Comparison of ENCODE assay signal across 7 mouse cellular contexts in genomic region chr10:128058601-128059151, GRCm38 (mm10). TPM values are rescaled to one million over a fixed set of nuclear protein-coding genes. Genes with fewer than 3 reads are reported as not detected.
DNase-seq lines count a peak whose midpoint lies in the region; ATAC-seq and TF ChIP-seq lines count a peak whose summit lies in the region.

Ptges3 (plus strand) TSS chr10:128058954.

- ATAC-seq in embryonic facial prominence, embryonic 12.5 days (ENCODE audit: insufficient number of reproducible peaks, insufficient read depth, low FRiP score, low TSS enrichment), result peak; percentile 92
- ATAC-seq in limb, embryonic 12.5 days (ENCODE audit: insufficient number of reproducible peaks, insufficient read depth, low FRiP score, low TSS enrichment, low read depth), result peak; percentile 91
- ATAC-seq in midbrain, embryonic 15.5 days (replicated peaks), result peak; percentile 93

- peaks cover 4% of the 10 kb centered on the region; the same call in 1 of the 2 replicates for H3K36me3 ChIP-seq in embryonic facial prominence, embryonic 12.5 days
- no peaks in the 10 kb centered on the region for H3K36me3 ChIP-seq in kidney, adult 2 months (ENCODE audit: control insufficient read depth, insufficient read depth, low read length)
- peaks cover 18% of the 10 kb centered on the region for H3K36me3 ChIP-seq in limb, embryonic 12.5 days
- no peaks in the 10 kb centered on the region for H3K36me3 ChIP-seq in midbrain, embryonic 15.5 days (replicated peaks)
- H3K36me3 ChIP-seq in spleen, adult 2 months (ENCODE audit: control insufficient read depth, insufficient read depth, low read length), result no peaks in the 10 kb centered on the region

- peak within 1 kb of the TSS; percentile 98 for H3K9ac ChIP-seq in embryonic facial prominence, embryonic 12.5 days
- H3K9ac ChIP-seq in limb, embryonic 12.5 days (replicated peaks), result peak within 1 kb of the TSS; percentile 95
- peak within 1 kb of the TSS; percentile 97 for H3K9ac ChIP-seq in midbrain, embryonic 15.5 days

- no peak for TF ChIP-seq CTCF in kidney, adult 2 months (conservative IDR thresholded peaks at IDR 0.05; ENCODE audit: insufficient read depth, insufficient read length, low read depth, low read length)
- TF ChIP-seq CTCF in spleen, adult 2 months (IDR thresholded peaks at IDR 0.05; ENCODE audit: extremely low read depth, insufficient read depth, insufficient read length, insufficient replicate concordance), result no peak

- peak within 1 kb of the TSS; percentile 99 for H3K27ac ChIP-seq in embryonic facial prominence, embryonic 12.5 days
- H3K27ac ChIP-seq in kidney, adult 2 months (ENCODE audit: insufficient read depth, low read depth, low read length), result peak within 1 kb of the TSS; percentile 82
- peak within 1 kb of the TSS; percentile 99 for H3K27ac ChIP-seq in limb, embryonic 12.5 days
- peak within 1 kb of the TSS; percentile 99 for H3K27ac ChIP-seq in midbrain, embryonic 15.5 days
- peak within 1 kb of the TSS; percentile 93 for H3K27ac ChIP-seq in spleen, adult 2 months (ENCODE audit: insufficient read depth, low read length)

- no peaks in the 10 kb centered on the region for H3K9me3 ChIP-seq in embryonic facial prominence, embryonic 12.5 days
- H3K9me3 ChIP-seq in limb, embryonic 12.5 days, result no peaks in the 10 kb centered on the region
- H3K9me3 ChIP-seq in midbrain, embryonic 15.5 days, result no peaks in the 10 kb centered on the region

- H3K4me2 ChIP-seq in embryonic facial prominence, embryonic 12.5 days (replicated peaks), result peak within 1 kb of the TSS; percentile 60
- peak within 1 kb of the TSS; percentile 83 for H3K4me2 ChIP-seq in limb, embryonic 12.5 days
- peak within 1 kb of the TSS; percentile 73 for H3K4me2 ChIP-seq in midbrain, embryonic 15.5 days

- DNase-seq in adrenal gland, postnatal 25 days, result peak; percentile 98
- DNase-seq in heart, adult 18-20 months, result peak; percentile 96 to 97
- DNase-seq in kidney, adult 2 months, result peak; percentile 98
- DNase-seq in spleen, adult 2 months (ENCODE audit: low read depth in 1 of 2, low spot score in 2 of 2), result peak; percentile 79 to 94

- under 1% methylated on average over 62 of the region's 72 CpGs for WGBS in embryonic facial prominence, embryonic 12.5 days
- WGBS in kidney, adult 2 months, result under 1% methylated on average over 72 of the region's 72 CpGs
- WGBS in limb, embryonic 12.5 days, result under 1% methylated on average over 72 of the region's 72 CpGs
- under 1% methylated on average over 70 of the region's 72 CpGs for WGBS in midbrain, embryonic 15.5 days
- under 1% methylated on average over 58 of the region's 72 CpGs for WGBS in spleen, adult 2 months

- peak; percentile 37 for TF ChIP-seq POLR2A in kidney, adult 2 months (IDR thresholded peaks at IDR 0.05; ENCODE audit: low read depth, low read length)
- no peak for TF ChIP-seq POLR2A in spleen, adult 2 months (IDR thresholded peaks at IDR 0.05; ENCODE audit: low read depth, low read length)

- peak within 1 kb of the TSS; percentile 98 for H3K4me3 ChIP-seq in embryonic facial prominence, embryonic 12.5 days
- peak within 1 kb of the TSS; percentile 66 for H3K4me3 ChIP-seq in kidney, adult 2 months (ENCODE audit: insufficient read depth, low read depth, low read length)
- H3K4me3 ChIP-seq in limb, embryonic 12.5 days (replicated peaks), result peak within 1 kb of the TSS; percentile 96
- H3K4me3 ChIP-seq in midbrain, embryonic 15.5 days, result peak within 1 kb of the TSS; percentile 65
- H3K4me3 ChIP-seq in spleen, adult 2 months (ENCODE audit: extremely low read depth, insufficient read depth, insufficient read length), result peak within 1 kb of the TSS; percentile 94

- no peaks in the 10 kb centered on the region for H3K27me3 ChIP-seq in embryonic facial prominence, embryonic 12.5 days
- no peaks in the 10 kb centered on the region for H3K27me3 ChIP-seq in kidney, adult 2 months (replicated peaks; ENCODE audit: control insufficient read depth, insufficient read depth, low read length)
- H3K27me3 ChIP-seq in limb, embryonic 12.5 days, result no peaks in the 10 kb centered on the region
- no peaks in the 10 kb centered on the region for H3K27me3 ChIP-seq in midbrain, embryonic 15.5 days (replicated peaks)
- H3K27me3 ChIP-seq in spleen, adult 2 months (ENCODE audit: control insufficient read depth, insufficient read depth, low read length), result no peaks in the 10 kb centered on the region

- peaks cover 17% of the 10 kb centered on the region for H3K4me1 ChIP-seq in embryonic facial prominence, embryonic 12.5 days
- peaks cover 8% of the 10 kb centered on the region; the same call in 1 of the 2 replicates for H3K4me1 ChIP-seq in kidney, adult 2 months (ENCODE audit: control insufficient read depth, insufficient read depth, low read length)
- H3K4me1 ChIP-seq in limb, embryonic 12.5 days (replicated peaks), result peaks cover 16% of the 10 kb centered on the region
- peaks cover 27% of the 10 kb centered on the region for H3K4me1 ChIP-seq in midbrain, embryonic 15.5 days
- H3K4me1 ChIP-seq in spleen, adult 2 months (ENCODE audit: control insufficient read depth, insufficient read depth, insufficient read length), result peaks cover 3% of the 10 kb centered on the region; the same call in 1 of the 2 replicates

RNA-seq across cellular contexts. Expression of gene Ptges3, which starts in this region (rescaled TPM):
- 167 and 204 TPM in 2 replicates for total RNA-seq in adrenal gland, postnatal 25 days (2021)
- 541 and 578 TPM in 2 replicates for polyA plus RNA-seq in embryonic facial prominence, embryonic 12.5 days (2016; fragmentation: Nextera tagmentation; extraction: Ambion mirVana)
- total RNA-seq in heart, adult 18-20 months (2021), result 100 to 1,000 TPM; 104 to 110 TPM
- 28.2 and 32.5 TPM in 2 replicates for polyA plus RNA-seq in kidney, adult 2 months (2012; rRNA removed)
- 567 and 594 TPM in 2 replicates for polyA plus RNA-seq in limb, embryonic 12.5 days (2016; fragmentation: Nextera tagmentation; extraction: Ambion mirVana)
- polyA plus RNA-seq in midbrain, embryonic 15.5 days (2015; fragmentation: Nextera tagmentation; extraction: Ambion mirVana), result 351 and 372 TPM in 2 replicates
- 20.2 and 59.3 TPM in 2 replicates for polyA plus RNA-seq in spleen, adult 2 months (2012; rRNA removed)

Comparison
In these comparisons a context has a peak if more than half of its experiments do, and no peak if none do; other contexts are left out.
1. Peak in every context shown above with its lines: DNase-seq, ATAC-seq, H3K4me3 ChIP-seq and H3K27ac ChIP-seq.